Mouse (Mus musculus) myocyte (in vitro differentiated cells): ENCODE data around the gene Pacrg.

ENCODE experiments used
- CEBPB ChIP-seq: IDR thresholded peaks from 2 replicates; pipeline ENCODE4 v1.6.1; 2011; ENCODE audit warnings: mild to moderate bottlenecking, moderate library complexity; ENCODE audit not compliant: poor library complexity, insufficient read depth, severe bottlenecking
- E2F4 ChIP-seq: IDR thresholded peaks from one replicate; pipeline ENCODE4 v1.6.1; 2011; ENCODE audit warnings: mild to moderate bottlenecking, control low read depth, moderate library complexity; ENCODE audit not compliant: insufficient read depth
- MAX ChIP-seq: IDR thresholded peaks from one replicate; pipeline ENCODE4 v1.6.1; 2011; ENCODE audit warnings: low read depth, mild to moderate bottlenecking, control low read depth
- MYOD1 ChIP-seq, 3 experiments: IDR thresholded peaks; one replicate each; pipeline ENCODE4 v1.6.1; 2011; ENCODE audit warnings: control low read depth in 2 of 3, low read depth in 2 of 3, mild to moderate bottlenecking in 2 of 3, moderate library complexity in 1 of 3; ENCODE audit not compliant: insufficient read length in 2 of 3, control insufficient read depth in 1 of 3
- MYOG ChIP-seq, 3 experiments: IDR thresholded peaks; one replicate each; pipeline ENCODE4 v1.6.1; 2011; ENCODE audit warnings: control low read depth in 2 of 3, low read depth in 2 of 3, mild to moderate bottlenecking in 2 of 3; ENCODE audit not compliant: insufficient read length in 2 of 3, control insufficient read depth in 1 of 3, insufficient read depth in 1 of 3
- POLR2A ChIP-seq: IDR thresholded peaks from one replicate; pipeline ENCODE4 v1.6.1; 2011; ENCODE audit warnings: low read depth, mild to moderate bottlenecking, control low read depth, moderate library complexity; ENCODE audit not compliant: insufficient read length
- POLR2AphosphoS2 ChIP-seq: IDR thresholded peaks from one replicate; pipeline ENCODE4 v1.6.1; 2011; ENCODE audit warnings: low read depth, control low read depth; ENCODE audit not compliant: insufficient read length
- REST ChIP-seq: IDR thresholded peaks from one replicate; pipeline ENCODE4 v1.6.1; 2011; ENCODE audit warnings: mild to moderate bottlenecking, control low read depth, moderate library complexity; ENCODE audit not compliant: insufficient read depth, insufficient read length
- SRF ChIP-seq: IDR thresholded peaks from one replicate; pipeline ENCODE4 v1.6.1; 2011; ENCODE audit warnings: low read depth; ENCODE audit not compliant: control insufficient read depth, insufficient read length
- TCF12 ChIP-seq: IDR thresholded peaks from one replicate; pipeline ENCODE4 v1.6.1; 2011; ENCODE audit warnings: mild to moderate bottlenecking, control low read depth; ENCODE audit not compliant: poor library complexity, insufficient read depth, severe bottlenecking
- USF1 ChIP-seq: IDR thresholded peaks from one replicate; pipeline ENCODE4 v1.6.1; 2011; ENCODE audit warnings: low read depth, mild to moderate bottlenecking, control low read depth, moderate library complexity

- TF ChIP-seq CEBPB (no peak), MAX (no peak), POLR2AphosphoS2 (no peak), POLR2A (no peak), SRF (no peak), MYOD1 (IDR thresholded peaks at IDR 0.05; ENCODE audit: control insufficient read depth in 1 of 3, insufficient read length in 2 of 3, low read depth in 2 of 3) (no peak), TCF12 (no peak), E2F4 (no peak), USF1 (no peak), REST (no peak), MYOG (IDR thresholded peaks at IDR 0.05; ENCODE audit: control insufficient read depth in 1 of 3, insufficient read depth in 1 of 3, insufficient read length in 2 of 3, low read depth in 2 of 3) (no peak)
Measured at GRCm38 (mm10) chr17:10397336-10397735, 442.8 kb downstream of the Pacrg start.
